Mouse (Mus musculus) kidney, adult 2 months (tissue): ENCODE measurements around the gene Sbf2. TPM values are rescaled to one million over a fixed set of nuclear protein-coding genes. Genes with fewer than 3 reads are reported as not detected.

Experiments
- DNase-seq: peaks from one replicate; pipeline ENCODE4 v3.0.0; 2021
- H3K27ac ChIP-seq: fragments of 200-500 bp; 2 replicates; pipeline ENCODE4 v1.5.1; 2012; ENCODE audit warnings: low read depth, low read length, control low read depth, inconsistent platforms; ENCODE audit not compliant: insufficient read depth
- H3K27me3 ChIP-seq: fragments of 200-500 bp; replicated peaks from 2 replicates; pipeline ENCODE4 v1.6.1; 2012; ENCODE audit warnings: mild to moderate bottlenecking, moderate library complexity, low read length, inconsistent platforms; ENCODE audit not compliant: control insufficient read depth, insufficient read depth
- H3K36me3 ChIP-seq: fragments of 200-500 bp; 2 replicates; pipeline ENCODE4 v1.6.1; 2012; ENCODE audit warnings: mild to moderate bottlenecking, moderate library complexity, low read length, inconsistent platforms; ENCODE audit not compliant: control insufficient read depth, insufficient read depth
- H3K4me1 ChIP-seq: fragments of 200-500 bp; 2 replicates; pipeline ENCODE4 v1.6.1; 2011; ENCODE audit warnings: low read length; ENCODE audit not compliant: control insufficient read depth, insufficient read depth
- H3K4me3 ChIP-seq: fragments of 200-500 bp; 2 replicates; pipeline ENCODE4 v1.5.1; 2011; ENCODE audit warnings: mild to moderate bottlenecking, low read depth, low read length, control low read depth; ENCODE audit not compliant: insufficient read depth
- CTCF ChIP-seq: fragments of 200-500 bp; conservative IDR thresholded peaks from 2 replicates; pipeline ENCODE4 v1.5.1; 2011; ENCODE audit warnings: low read depth, mild to moderate bottlenecking, control low read depth, low read length, moderate library complexity, mixed read lengths; ENCODE audit not compliant: insufficient read depth, insufficient read length
- POLR2A ChIP-seq: fragments of 200-500 bp; IDR thresholded peaks from one replicate; pipeline ENCODE4 v1.6.1; 2011; ENCODE audit warnings: low read depth, low read length, control low read depth
- WGBS: fragments of 180-500 bp; shearing (Covaris S2); methylation state at CpG from one replicate; pipeline ENCODE4 v1.1.7; 2018; 5-methylcytosine and 5-hydroxymethylcytosine counted together
- polyA plus RNA-seq: library from polyadenylated mRNA; depleted of rRNA; stranded (reverse); fragments of >200 nt; gene quantifications from 2 replicates; pipeline ENCODE4 v1.2.3, GENCODE M21; 2012

Sbf2 gene
- polyA plus RNA-seq, 1 experiment, result 23.3 TPM

DNA sequence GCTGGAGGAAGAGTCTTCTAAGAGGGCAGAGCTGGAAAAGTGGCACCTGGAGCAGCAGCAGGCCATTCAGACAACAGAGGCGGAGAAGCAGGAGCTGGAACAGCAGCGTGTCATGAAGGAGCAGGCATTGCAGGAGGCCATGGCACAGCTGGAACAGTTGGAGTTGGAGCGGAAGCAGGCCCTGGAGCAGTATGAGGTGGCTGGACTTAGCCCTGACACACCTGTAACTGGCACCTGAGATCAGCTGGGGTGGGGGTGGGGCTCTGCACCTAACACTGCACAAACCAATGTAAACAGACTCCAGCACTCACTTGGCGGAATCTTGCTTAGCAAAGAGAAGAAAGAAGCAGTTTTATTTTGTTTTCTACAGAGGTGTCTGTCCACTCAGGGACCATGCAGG, 335.5 kb downstream of the Sbf2 start:
- Histone ChIP-seq H3K36me3 (no peaks in the 10 kb centered on the region), H3K27ac (no peak overlapping the region)
- WGBS, result 81% methylated on average over 4 of the region's 4 CpGs

DNA sequence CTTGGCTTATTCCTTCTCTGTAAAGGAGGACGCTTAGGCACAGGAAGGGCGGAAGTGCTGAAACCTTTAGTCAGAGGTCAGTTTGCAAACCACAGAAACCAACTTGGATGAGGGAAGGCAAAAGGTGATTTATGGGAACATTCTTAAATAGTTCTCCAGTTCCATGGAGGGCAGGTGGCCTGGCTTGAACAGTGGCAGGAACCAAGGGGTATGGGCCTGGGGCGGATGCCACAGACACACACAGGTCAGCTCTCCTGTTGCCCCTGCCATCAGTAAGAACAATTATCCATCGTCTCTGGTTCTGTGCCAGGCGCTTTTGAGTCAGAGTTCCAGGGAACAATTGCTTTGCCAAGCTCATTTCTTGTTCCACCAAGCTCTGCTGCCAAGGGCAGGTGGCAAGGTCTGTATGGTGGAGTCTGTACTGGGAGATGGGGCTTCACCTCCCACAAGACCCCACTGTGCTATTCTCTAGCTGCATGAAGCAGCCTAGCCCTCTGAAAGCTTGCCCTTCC, 336.9 kb downstream of the Sbf2 start:
- Histone ChIP-seq H3K36me3 (no peaks in the 10 kb centered on the region), H3K27ac (no peak overlapping the region), H3K4me3 (no peak overlapping the region), H3K27me3 (no peaks in the 10 kb centered on the region), H3K4me1 (0 out of 2 replicates have a peak, but pooled peaks cover under 1% of the 10 kb centered on the region)
- TF ChIP-seq CTCF, result no peak
- TF ChIP-seq POLR2A, result no peak
- WGBS, result 73% methylated on average over 5 of the region's 5 CpGs
- DNase-seq, result no peak

More for the DNA sequence above, 335.5 kb downstream of the Sbf2 start:
- no peak for TF ChIP-seq CTCF
- no peak for TF ChIP-seq POLR2A
- Histone ChIP-seq H3K27me3 (no peaks in the 10 kb centered on the region), H3K4me3 (no peak overlapping the region), H3K4me1 (no peaks in the 10 kb centered on the region)
- DNase-seq, result no peak

DNA sequence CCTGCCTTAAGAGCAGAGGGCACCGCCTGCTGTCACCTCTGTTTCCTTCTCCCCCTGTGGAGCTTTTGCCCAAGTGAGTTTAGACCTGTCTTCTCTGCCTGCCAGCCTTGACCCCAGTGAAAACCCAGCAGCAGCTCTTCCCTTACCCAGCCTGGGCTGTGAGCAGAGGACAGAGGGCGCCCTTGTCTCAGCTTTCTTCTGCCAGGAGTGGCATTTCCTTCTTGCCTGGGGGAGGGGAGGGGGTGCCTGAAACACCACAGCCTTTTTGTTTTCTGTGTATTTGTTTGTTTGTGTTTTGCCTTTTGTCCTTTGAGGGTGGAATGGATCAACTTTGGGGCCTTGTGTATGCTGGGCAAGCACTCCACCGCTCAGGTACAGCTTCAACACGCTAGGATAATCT, 342.3 kb downstream of the Sbf2 start:
- WGBS, result 73% methylated on average over 4 of the region's 4 CpGs
- Histone ChIP-seq H3K27me3 (no peaks in the 10 kb centered on the region), H3K36me3 (no peaks in the 10 kb centered on the region), H3K27ac (peak overlapping the region; percentile 83), H3K4me1 (peaks cover 13% of the 10 kb centered on the region; the same call in 1 of the 2 replicates), H3K4me3 (no peak overlapping the region)
- peak; percentile 58 for DNase-seq
- peak; percentile 39; the same call in 1 of the 2 replicates for TF ChIP-seq CTCF
- no peak for TF ChIP-seq POLR2A

DNA sequence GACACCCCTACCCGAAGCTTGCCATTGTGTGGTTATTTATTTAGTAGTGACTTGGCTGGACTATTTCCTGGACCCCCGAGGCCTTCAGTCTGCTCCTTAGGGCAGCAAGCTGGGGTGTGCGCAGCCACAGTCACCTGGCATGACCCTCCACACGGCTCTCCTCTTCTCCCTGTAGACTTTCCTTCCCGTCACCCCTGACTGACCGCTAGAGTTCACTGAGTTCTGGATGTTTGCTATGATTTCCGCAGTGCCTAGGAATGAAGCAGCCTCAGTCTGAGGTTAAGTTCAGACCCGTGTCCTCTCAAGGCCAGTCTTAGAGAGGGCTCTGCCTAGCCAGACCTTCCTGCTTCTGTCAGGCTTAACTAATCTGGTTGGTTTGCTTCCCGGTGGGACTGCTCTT, 342.9 kb downstream of the Sbf2 start:
- no peaks in the 10 kb centered on the region for H3K27me3 ChIP-seq
- DNase-seq, result peak; percentile 90
- 10% methylated on average over 9 of the region's 9 CpGs for WGBS
- H3K36me3 ChIP-seq, result no peaks in the 10 kb centered on the region
- H3K27ac ChIP-seq, result peak overlapping the region; percentile 83
- peaks cover 13% of the 10 kb centered on the region; the same call in 1 of the 2 replicates for H3K4me1 ChIP-seq
- TF ChIP-seq CTCF (no peak), POLR2A (no peak)
- H3K4me3 ChIP-seq, result no peak overlapping the region

DNA sequence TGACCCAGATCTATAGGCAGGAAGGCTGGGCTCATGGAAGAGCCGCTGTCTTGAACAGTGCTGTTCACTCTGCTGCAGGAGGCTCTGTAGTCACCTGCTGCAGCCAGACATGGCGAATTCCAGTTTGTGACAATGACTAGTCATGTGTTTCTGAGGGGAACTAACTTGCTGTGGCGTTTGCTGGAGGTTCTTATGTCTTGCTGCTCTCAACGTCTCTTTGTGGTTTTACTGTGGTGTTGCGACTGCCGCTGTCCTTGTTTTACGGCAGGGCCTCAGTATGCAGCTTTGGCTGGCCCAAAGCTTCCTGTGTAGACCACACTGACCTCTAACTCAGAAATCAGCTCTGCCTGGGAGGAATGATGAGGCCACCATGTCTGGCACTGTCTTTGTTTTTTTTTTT, 344.3 kb downstream of the Sbf2 start:
- no peaks in the 10 kb centered on the region for H3K36me3 ChIP-seq
- 83% methylated on average over 7 of the region's 7 CpGs for WGBS
- H3K4me1 ChIP-seq, result peaks cover 13% of the 10 kb centered on the region; the same call in 1 of the 2 replicates
- H3K27me3 ChIP-seq, result no peaks in the 10 kb centered on the region
- no peak for DNase-seq
- TF ChIP-seq POLR2A (no peak), CTCF (no peak)
- H3K4me3 ChIP-seq, result no peak overlapping the region
- no peak overlapping the region for H3K27ac ChIP-seq

DNA sequence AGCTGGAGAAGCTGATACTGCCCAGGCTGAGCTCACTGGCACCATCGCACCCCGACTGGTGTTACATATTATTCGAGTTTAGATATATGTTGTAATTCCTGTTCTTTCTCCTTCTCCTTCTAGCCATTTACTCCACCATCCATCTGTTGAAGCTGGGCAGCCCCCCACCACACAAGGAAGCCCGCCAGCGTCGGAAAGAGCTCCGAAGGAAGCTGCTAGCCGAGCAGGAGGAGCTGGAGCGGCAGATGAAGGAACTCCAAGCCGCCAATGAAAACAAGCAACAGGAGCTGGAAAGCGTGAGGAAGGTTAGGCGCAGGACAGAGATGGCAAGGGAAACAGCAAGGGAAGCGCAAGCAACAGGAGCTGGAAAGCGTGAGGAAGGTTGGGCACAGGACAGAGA, 344.9 kb downstream of the Sbf2 start:
- no peak for DNase-seq
- Histone ChIP-seq H3K27me3 (no peaks in the 10 kb centered on the region), H3K27ac (no peak overlapping the region), H3K4me1 (peaks cover 13% of the 10 kb centered on the region; the same call in 1 of the 2 replicates), H3K36me3 (no peaks in the 10 kb centered on the region), H3K4me3 (no peak overlapping the region)
- TF ChIP-seq POLR2A, result no peak
- no peak for TF ChIP-seq CTCF
- 85% methylated on average over 14 of the region's 14 CpGs for WGBS

DNA sequence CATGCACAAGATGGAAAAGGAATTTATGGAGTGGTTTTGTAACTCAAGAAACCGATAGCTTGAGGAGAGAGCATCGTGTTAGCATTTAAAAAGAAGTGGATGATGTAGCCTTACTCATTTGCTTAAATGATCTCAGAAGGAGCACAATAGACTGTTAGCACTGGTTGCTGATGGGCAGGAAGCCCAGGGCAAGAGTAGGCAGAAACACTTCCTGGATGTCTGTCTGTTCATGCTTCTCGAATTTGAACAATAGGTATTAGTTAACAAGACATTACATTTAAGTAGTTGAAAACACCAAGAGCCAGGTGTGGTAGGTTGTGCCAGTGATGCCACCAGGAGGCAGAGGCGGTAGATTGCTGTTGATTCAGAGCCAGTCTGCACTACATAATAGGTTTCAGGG, 346.2 kb downstream of the Sbf2 start:
- H3K27me3 ChIP-seq, result no peaks in the 10 kb centered on the region
- no peak overlapping the region for H3K4me3 ChIP-seq
- TF ChIP-seq POLR2A (no peak), CTCF (no peak)
- no peak for DNase-seq
- H3K36me3 ChIP-seq, result no peaks in the 10 kb centered on the region
- no peak overlapping the region for H3K27ac ChIP-seq
- 79% methylated on average over 4 of the region's 4 CpGs for WGBS
- peaks cover 13% of the 10 kb centered on the region; the same call in 1 of the 2 replicates for H3K4me1 ChIP-seq

DNA sequence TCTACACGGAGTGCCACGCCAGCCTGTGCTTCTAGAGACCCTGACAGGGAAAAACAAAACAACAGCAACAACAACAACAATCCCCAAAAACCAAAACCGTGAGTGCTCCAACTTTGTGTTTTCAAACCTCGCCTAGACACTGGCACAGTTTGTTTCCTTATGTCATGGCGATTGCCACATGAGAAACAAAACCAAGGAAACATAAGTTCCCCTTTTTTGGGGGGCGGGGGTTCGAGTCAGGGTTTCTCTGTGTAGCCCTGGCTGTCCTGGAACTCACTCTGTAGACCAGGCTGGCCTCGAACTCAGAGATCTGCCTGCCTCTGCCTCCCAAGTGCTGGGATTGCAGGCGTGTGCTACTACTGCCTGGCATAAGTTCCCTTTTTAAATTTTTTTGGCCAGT, 346.7 kb downstream of the Sbf2 start:
- H3K36me3 ChIP-seq, result no peaks in the 10 kb centered on the region
- 95% methylated on average over 9 of the region's 9 CpGs for WGBS
- no peak overlapping the region for H3K27ac ChIP-seq
- TF ChIP-seq POLR2A (no peak), CTCF (no peak)
- H3K27me3 ChIP-seq, result no peaks in the 10 kb centered on the region
- H3K4me1 ChIP-seq, result peaks cover 13% of the 10 kb centered on the region; the same call in 1 of the 2 replicates
- H3K4me3 ChIP-seq, result no peak overlapping the region
- DNase-seq, result no peak
